Mouse (Mus musculus) heart, adult 9 months (tissue): ENCODE measurements around the gene Gm20425.

Experiments
- DNase-seq, 2 experiments: peaks; one replicate each; pipeline ENCODE4 v3.0.0; 2022; ENCODE audit warnings: low spot score in 2 of 2

Gm20425 gene

GRCm38 (mm10) chr9:103154568-103154967, 75.5 kb downstream of the Gm20425 start:
- no peak for DNase-seq

GRCm38 (mm10) chr9:103153286-103153685, 76.8 kb downstream of the Gm20425 start:
- no peak for DNase-seq

- DNase-seq, result peak in 1 of 2 experiments; percentile 10
Observed at GRCm38 (mm10) chr9:103149074-103149799, 80.9 kb downstream of the Gm20425 start.

- DNase-seq, result no peak
Observed at GRCm38 (mm10) chr9:103147103-103147502, 83.0 kb downstream of the Gm20425 start.

- no peak for DNase-seq
Observed at GRCm38 (mm10) chr9:103146703-103147102, 83.4 kb downstream of the Gm20425 start.

GRCm38 (mm10) chr9:103146257-103146656, 83.8 kb downstream of the Gm20425 start:
- DNase-seq, result no peak

GRCm38 (mm10) chr9:103145351-103145750, 84.8 kb downstream of the Gm20425 start:
- DNase-seq, result no peak

- DNase-seq, result no peak
Observed at GRCm38 (mm10) chr9:103143881-103144280, 86.2 kb downstream of the Gm20425 start.

- DNase-seq, result no peak
Observed at GRCm38 (mm10) chr9:103141266-103141665, 88.8 kb downstream of the Gm20425 start.

GRCm38 (mm10) chr9:103140384-103140783, 89.7 kb downstream of the Gm20425 start:
- DNase-seq, result no peak
